Mouse (Mus musculus) stomach, postnatal 0 days (tissue): ENCODE measurements around the gene Stk26. TPM values are rescaled to one million over a fixed set of nuclear protein-coding genes. Genes with fewer than 3 reads are reported as not detected.

Source experiments
- ATAC-seq: fragments of 200-750 bp; cut with Nextera tagmentation; 2 replicates; pipeline ENCODE4 v1.8.0; 2017; ENCODE audit not compliant: low FRiP score, low TSS enrichment
- DNase-seq: peaks from one replicate; pipeline ENCODE4 v3.0.0-alpha.2; 2016; ENCODE audit warnings: low spot score
- H3K27ac ChIP-seq: fragments of 300-500 bp; sonication (generic); replicated peaks from 2 replicates; pipeline ENCODE4 v1.5.1; 2014; ENCODE audit warnings: mild to moderate bottlenecking, control low read depth
- H3K27me3 ChIP-seq: fragments of 300-500 bp; sonication (generic); 2 replicates; pipeline ENCODE4 v1.6.1; 2014; ENCODE audit warnings: low read length; ENCODE audit not compliant: control insufficient read depth, insufficient read depth
- H3K36me3 ChIP-seq: fragments of 300-500 bp; sonication (generic); 2 replicates; pipeline ENCODE4 v1.6.1; 2014; ENCODE audit warnings: low read length, mixed read lengths; ENCODE audit not compliant: control insufficient read depth, insufficient read depth
- H3K4me1 ChIP-seq: fragments of 300-500 bp; sonication (generic); replicated peaks from 2 replicates; pipeline ENCODE4 v1.6.1; 2014; ENCODE audit warnings: antibody characterized with exemption; ENCODE audit not compliant: control insufficient read depth, insufficient read depth
- H3K4me2 ChIP-seq: fragments of 300-500 bp; sonication (generic); replicated peaks from 2 replicates; pipeline ENCODE4 v1.6.1; 2014; ENCODE audit warnings: low read depth, mild to moderate bottlenecking, control low read depth, moderate library complexity
- H3K4me3 ChIP-seq: fragments of 300-500 bp; sonication (generic); 2 replicates; pipeline ENCODE4 v1.5.1; 2014; ENCODE audit warnings: low read depth, low read length, control low read depth
- H3K9ac ChIP-seq: fragments of 300-500 bp; sonication (generic); 2 replicates; pipeline ENCODE4 v1.6.1; 2014; ENCODE audit warnings: mild to moderate bottlenecking, low read length, control low read depth, mixed read lengths
- H3K9me3 ChIP-seq: fragments of 300-500 bp; sonication (generic); 2 replicates; pipeline ENCODE4 v1.6.1; 2016; ENCODE audit warnings: low read length; ENCODE audit not compliant: control insufficient read depth
- CTCF ChIP-seq: IDR thresholded peaks from 2 replicates; pipeline ENCODE4 v1.5.1; 2016; ENCODE audit warnings: antibody characterized with exemption, low read depth, mild to moderate bottlenecking, moderate library complexity
- EP300 ChIP-seq: optimal IDR thresholded peaks from 2 replicates; pipeline ENCODE3; 2016; ENCODE audit warnings: antibody characterized with exemption
- WGBS: fragments of 180-500 bp; shearing (Covaris S2); extraction: QIAGEN DNeasy Blood & Tissue Kit; methylation state at CpG from one replicate; pipeline ENCODE4 v1.1.7; 2014; 5-methylcytosine and 5-hydroxymethylcytosine counted together
- polyA plus RNA-seq: library from polyadenylated mRNA; unstranded; fragments of >200 nt; fragmentation: Nextera tagmentation; extraction: Ambion mirVana; gene quantifications from 2 replicates; pipeline ENCODE4 v1.2.1, GENCODE M21; 2015

Stk26 gene
- polyA plus RNA-seq, 1 experiment from 2014 or later: 4.5 TPM

- 36% methylated on average over 6 of the region's 6 CpGs for WGBS
- H3K27me3 ChIP-seq: no peaks in the 10 kb centered on the region
- H3K9ac ChIP-seq: no peak overlapping the region
- TF ChIP-seq EP300: no peak
- TF ChIP-seq CTCF: no peak
- no peak overlapping the region for H3K4me2 ChIP-seq
- peak; percentile 12 for DNase-seq
- H3K36me3 ChIP-seq: no peaks in the 10 kb centered on the region
- ATAC-seq: peak; percentile 56
- no peaks in the 10 kb centered on the region for H3K9me3 ChIP-seq
- H3K27ac ChIP-seq: no peak overlapping the region
- no peak overlapping the region for H3K4me3 ChIP-seq
- H3K4me1 ChIP-seq: no peaks in the 10 kb centered on the region
Measured at GRCm38 (mm10) chrX:50823856-50824255, 17.0 kb upstream of the Stk26 start.

DNA sequence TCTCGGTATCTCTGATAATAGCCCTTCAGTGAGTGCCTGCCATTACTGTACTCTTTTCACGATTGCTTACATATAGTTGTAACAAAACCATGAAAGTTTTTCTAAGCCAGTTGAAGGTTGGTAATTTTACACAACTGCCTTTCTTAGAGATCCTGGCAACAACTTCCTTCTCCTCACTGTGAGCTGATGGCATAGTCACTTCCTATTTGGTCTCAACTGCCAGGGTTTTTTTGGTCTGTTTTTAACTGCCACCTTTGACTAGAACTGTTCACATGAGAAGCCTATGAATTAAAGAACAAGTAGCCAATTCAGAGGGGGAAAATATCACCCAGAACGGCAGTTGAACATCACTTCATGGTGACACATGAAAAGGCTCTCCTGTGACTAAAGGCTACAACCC is 5.3 kb upstream of the Stk26 start:
- TF ChIP-seq EP300: no peak
- no peak for ATAC-seq
- no peak overlapping the region for H3K4me2 ChIP-seq
- H3K27me3 ChIP-seq: no peaks in the 10 kb centered on the region
- no peak overlapping the region for H3K9ac ChIP-seq
- no peak for DNase-seq
- H3K9me3 ChIP-seq: no peaks in the 10 kb centered on the region
- H3K4me3 ChIP-seq: no peak overlapping the region
- H3K27ac ChIP-seq: no peak overlapping the region
- H3K36me3 ChIP-seq: no peaks in the 10 kb centered on the region
- 76% methylated on average over 3 of the region's 3 CpGs for WGBS
- no peaks in the 10 kb centered on the region for H3K4me1 ChIP-seq

- Histone ChIP-seq H3K9me3 (no peaks in the 10 kb centered on the region), H3K9ac (no peak overlapping the region), H3K27me3 (no peaks in the 10 kb centered on the region), H3K4me2 (no peak overlapping the region), H3K36me3 (no peaks in the 10 kb centered on the region), H3K27ac (no peak overlapping the region), H3K4me1 (no peaks in the 10 kb centered on the region), H3K4me3 (no peak overlapping the region)
- 75% methylated on average over 9 of the region's 10 CpGs for WGBS
- no peak for TF ChIP-seq CTCF
- TF ChIP-seq EP300: no peak
- ATAC-seq (no peak), DNase-seq (no peak)
Measured at GRCm38 (mm10) chrX:50836029-50836691, 4.7 kb upstream of the Stk26 start.

DNA sequence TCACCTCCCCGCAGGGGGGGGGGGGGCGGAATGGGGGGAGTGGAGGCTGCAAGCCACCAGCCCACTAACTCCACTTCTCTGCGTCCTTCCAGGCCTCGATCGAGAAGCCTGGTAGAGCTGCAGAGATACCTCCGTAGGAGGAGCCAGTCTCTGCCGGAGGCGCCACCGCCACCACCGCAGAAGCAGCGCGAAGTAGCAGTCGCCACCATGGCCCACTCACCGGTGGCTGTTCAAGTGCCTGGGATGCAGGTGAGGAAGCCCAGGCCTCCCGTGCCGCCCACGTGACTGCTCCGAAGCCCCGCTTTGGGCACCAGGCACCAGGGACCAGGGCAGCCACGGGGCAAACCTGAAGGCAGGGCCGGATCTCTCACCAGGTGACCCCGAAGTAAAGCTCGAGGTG is 740 bp downstream of the Stk26 start:
- Histone ChIP-seq H3K4me3 (peak overlapping the region; percentile 49), H3K9me3 (no peaks in the 10 kb centered on the region), H3K36me3 (no peaks in the 10 kb centered on the region), H3K27me3 (no peaks in the 10 kb centered on the region), H3K9ac (peak overlapping the region; percentile 50), H3K27ac (peak overlapping the region; percentile 45; the same call in 1 of the 2 replicates), H3K4me1 (no peaks in the 10 kb centered on the region), H3K4me2 (peak overlapping the region; percentile 66)
- 18% methylated on average over 18 of the region's 23 CpGs for WGBS
- TF ChIP-seq CTCF (no peak), EP300 (no peak)
- DNase-seq: peak; percentile 30
- peak; percentile 71 for ATAC-seq

GRCm38 (mm10) chrX:50842046-50842445 is 1.2 kb downstream of the Stk26 start:
- 0 out of 2 replicates have a peak, but pooled peaks have one; percentile 47 for ATAC-seq
- H3K9ac ChIP-seq: 0 out of 2 replicates have a peak overlapping the region, but pooled peaks have one; percentile 50
- 37% methylated on average over 9 of the region's 9 CpGs for WGBS
- peak overlapping the region; percentile 49 for H3K4me3 ChIP-seq
- H3K4me1 ChIP-seq: no peaks in the 10 kb centered on the region
- no peaks in the 10 kb centered on the region for H3K27me3 ChIP-seq
- H3K36me3 ChIP-seq: no peaks in the 10 kb centered on the region
- H3K4me2 ChIP-seq: peak overlapping the region; percentile 66
- no peak for TF ChIP-seq EP300
- TF ChIP-seq CTCF: no peak
- no peaks in the 10 kb centered on the region for H3K9me3 ChIP-seq
- DNase-seq: no peak
- H3K27ac ChIP-seq: no peak overlapping the region

DNA sequence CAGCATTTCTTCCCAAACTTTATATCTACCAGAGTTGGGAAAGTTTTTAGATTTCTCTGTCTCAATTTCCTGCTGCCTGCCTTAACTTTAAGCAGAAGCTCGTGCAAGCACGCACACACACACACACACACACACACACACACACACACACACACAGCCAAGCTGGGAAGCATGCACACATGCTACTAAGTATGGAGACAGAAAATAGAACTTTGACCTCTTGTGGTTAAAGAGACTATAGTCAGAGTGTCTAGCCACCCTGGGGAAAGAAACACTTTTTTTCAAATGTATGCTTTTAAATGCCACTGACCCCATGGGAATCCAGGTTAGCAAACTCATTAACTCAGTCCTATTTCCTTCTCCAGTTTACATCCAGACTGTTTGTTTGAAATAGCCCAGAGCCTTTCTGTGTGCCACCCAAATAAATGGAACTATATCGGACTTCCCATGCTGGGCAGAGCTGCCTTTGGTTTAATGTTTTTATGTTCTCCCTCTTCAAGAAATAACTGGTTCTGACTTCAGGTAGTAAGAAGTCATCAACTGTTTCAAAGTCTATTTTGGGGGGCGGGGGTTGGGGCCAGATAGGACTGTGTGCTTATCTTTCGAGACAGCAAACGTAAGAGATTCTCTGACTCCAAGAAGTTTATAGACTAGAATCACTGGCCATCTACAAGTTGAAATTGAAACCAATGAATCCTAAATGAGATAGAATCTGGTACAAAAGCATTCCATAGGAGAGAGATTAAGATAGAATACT is 9.8 kb downstream of the Stk26 start:
- WGBS: 67% methylated on average over 6 of the region's 6 CpGs
- ATAC-seq (no peak), DNase-seq (peak; percentile 13)
- Histone ChIP-seq H3K4me3 (no peak overlapping the region), H3K27ac (no peak overlapping the region), H3K4me2 (no peak overlapping the region), H3K27me3 (no peaks in the 10 kb centered on the region), H3K9ac (no peak overlapping the region), H3K4me1 (no peaks in the 10 kb centered on the region), H3K9me3 (no peaks in the 10 kb centered on the region), H3K36me3 (no peaks in the 10 kb centered on the region)
- TF ChIP-seq CTCF (no peak), EP300 (no peak)
